Mouse (Mus musculus): ENCODE measurements around the gene Gm13040.
"Not testable (repeated sequence)": the region's sequence is repeated elsewhere in the genome, so short reads cannot be mapped to it uniquely, and the experiment has no call there.

The Gm13040 gene

DNA sequence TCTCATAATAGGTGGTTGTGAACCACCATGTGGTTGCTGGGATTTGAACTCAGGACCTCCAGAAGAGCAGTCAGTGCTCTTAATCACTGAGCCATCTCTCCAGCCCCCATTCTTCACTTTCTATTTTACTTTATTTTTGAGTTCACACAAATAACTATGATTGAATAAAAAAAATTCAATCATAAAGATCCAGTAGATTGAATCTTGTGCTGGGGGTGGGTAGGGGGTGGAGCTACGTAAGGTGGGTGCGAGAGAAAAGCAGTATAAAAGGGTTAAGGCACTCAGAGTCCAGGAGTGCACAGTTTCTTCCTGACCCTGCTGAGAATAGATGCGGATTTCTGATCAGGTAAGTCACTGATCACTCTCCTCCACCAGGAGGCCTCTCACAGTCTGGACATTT, at the start of gene Gm13040:
Gene Gm13040 (plus strand): TSS at position 301 of the 400 bp plus-strand sequence.
- DNase-seq (ENCODE audit: low read depth), result not testable (repeated sequence)

DNA sequence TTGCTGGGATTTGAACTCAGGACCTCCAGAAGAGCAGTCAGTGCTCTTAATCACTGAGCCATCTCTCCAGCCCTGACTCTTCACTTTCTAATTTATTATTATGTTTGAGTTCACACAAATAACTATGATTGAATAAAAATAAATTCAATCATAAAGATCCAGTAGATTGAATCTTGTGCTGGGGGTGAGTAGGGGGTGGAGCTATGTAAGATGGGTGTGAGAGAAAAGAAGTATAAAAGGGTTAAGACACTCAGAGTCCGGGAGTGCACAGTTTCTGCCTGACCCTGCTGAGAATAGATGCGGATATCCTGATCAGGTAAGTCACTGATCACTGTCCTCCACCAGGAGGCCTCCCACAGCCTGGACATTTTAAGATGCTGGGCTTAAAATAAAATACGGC, 24.7 kb upstream of the Gm13040 start, which contains the start of gene Gm13043:
Gene Gm13043 (plus strand): TSS at position 301 of the 400 bp plus-strand sequence.
- no peak for DNase-seq (ENCODE audit: low read depth)

DNA sequence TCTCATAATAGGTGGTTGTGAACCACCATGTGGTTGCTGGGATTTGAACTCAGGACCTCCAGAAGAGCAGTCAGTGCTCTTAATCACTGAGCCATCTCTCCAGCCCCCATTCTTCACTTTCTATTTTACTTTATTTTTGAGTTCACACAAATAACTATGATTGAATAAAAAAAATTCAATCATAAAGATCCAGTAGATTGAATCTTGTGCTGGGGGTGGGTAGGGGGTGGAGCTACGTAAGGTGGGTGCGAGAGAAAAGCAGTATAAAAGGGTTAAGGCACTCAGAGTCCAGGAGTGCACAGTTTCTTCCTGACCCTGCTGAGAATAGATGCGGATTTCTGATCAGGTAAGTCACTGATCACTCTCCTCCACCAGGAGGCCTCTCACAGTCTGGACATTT, 15.6 kb downstream of the Gm13040 start, which contains the start of the genes BC080695 and Gm13057:
Gene BC080695 (plus strand): TSS at position 301 of the 400 bp plus-strand sequence.
Gene Gm13057 (plus strand): TSS at position 310 of the 400 bp plus-strand sequence.
- not testable (repeated sequence) for DNase-seq (ENCODE audit: low read depth)

All from 416B (cell line).